Mouse (Mus musculus) small intestine, adult 2 months (tissue): ENCODE data around the gene Arhgdia.

ENCODE experiments used
- CTCF ChIP-seq: fragments of 200-500 bp; IDR thresholded peaks from 2 replicates; pipeline ENCODE4 v1.5.1; 2012; ENCODE audit warnings: low read depth, mild to moderate bottlenecking, control low read depth, inconsistent platforms, low read length, moderate library complexity, mixed read lengths; ENCODE audit not compliant: insufficient replicate concordance, insufficient read length; ENCODE audit errors: extremely low read depth
- POLR2A ChIP-seq: fragments of 200-500 bp; IDR thresholded peaks from 2 replicates; pipeline ENCODE4 v1.6.1; 2012; ENCODE audit warnings: low read depth, mild to moderate bottlenecking, control low read depth, inconsistent platforms, low read length, moderate library complexity

GRCm38 (mm10) chr11:120578694-120579243 lies 2.7 kb downstream of the Arhgdia start:
- TF ChIP-seq CTCF = no peak
- no peak for TF ChIP-seq POLR2A
